Mouse (Mus musculus) liver, adult 2 months (tissue): ENCODE results near the gene Miga2.

ENCODE experiments used
- CTCF ChIP-seq: fragments of 200-500 bp; IDR thresholded peaks from 2 replicates; pipeline ENCODE4 v1.5.1; 2011; ENCODE audit warnings: low read depth, low read length, control low read depth
- POLR2A ChIP-seq: fragments of 200-500 bp; IDR thresholded peaks from 2 replicates; pipeline ENCODE4 v1.6.1; 2011; ENCODE audit warnings: low read length, control low read depth; ENCODE audit not compliant: insufficient read depth; ENCODE audit errors: extremely low read depth

GRCm38 (mm10) chr2:30407778-30408177, 43.7 kb downstream of the Miga2 start:
- TF ChIP-seq POLR2A, result no peak
- no peak for TF ChIP-seq CTCF
